Mouse (Mus musculus) megakaryocyte, embryonic 14.5 days (primary cell): ENCODE measurements around the gene Lrch1.

Experiments
- FLI1 ChIP-seq: IDR thresholded peaks from 2 replicates; pipeline ENCODE4 v1.6.1; 2012; ENCODE audit warnings: low read length, inconsistent platforms, mixed read lengths
- GATA1 ChIP-seq: IDR thresholded peaks from 3 replicates; pipeline ENCODE4 v1.6.1; 2012; ENCODE audit warnings: mixed read lengths, low read length, inconsistent platforms, borderline replicate concordance

DNA sequence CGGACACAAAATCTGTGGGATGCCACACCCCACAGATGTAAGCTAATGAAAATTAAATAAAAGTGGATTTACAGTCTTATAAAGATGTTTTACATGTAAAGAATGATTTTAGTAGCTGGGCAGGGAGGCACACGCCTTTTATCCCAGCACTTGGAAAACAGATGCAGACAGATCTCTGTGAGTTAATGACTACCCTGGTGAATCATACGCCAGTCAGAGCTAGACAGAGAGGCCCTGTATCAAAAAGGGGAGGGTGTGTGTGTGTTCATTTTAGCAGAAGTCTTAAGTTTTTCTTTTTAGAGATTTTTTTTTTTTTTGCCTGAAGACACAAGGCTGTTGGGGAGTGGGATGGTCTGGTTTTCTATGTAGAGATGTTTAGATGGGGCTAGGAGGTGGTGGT is 160.0 kb downstream of the Lrch1 start:
- TF ChIP-seq GATA1 (no peak), FLI1 (no peak)
